Mouse (Mus musculus) liver, postnatal 0 days (tissue): ENCODE measurements at regions not wholly inside any gene's neighbourhood (a gene's known extent, or its start where the extent isn't known, plus 50 kb on each side); places are given as distances from the start of the nearest gene placed in this dataset.

Experiments used
- CTCF ChIP-seq: sonication (generic); IDR thresholded peaks from 2 replicates; pipeline ENCODE4 v1.5.1; 2016; ENCODE audit warnings: antibody characterized with exemption, low read depth
- EP300 ChIP-seq: IDR thresholded peaks from 2 replicates; pipeline ENCODE4 v1.6.1; 2016; ENCODE audit warnings: antibody characterized with exemption, low read depth, mild to moderate bottlenecking

DNA sequence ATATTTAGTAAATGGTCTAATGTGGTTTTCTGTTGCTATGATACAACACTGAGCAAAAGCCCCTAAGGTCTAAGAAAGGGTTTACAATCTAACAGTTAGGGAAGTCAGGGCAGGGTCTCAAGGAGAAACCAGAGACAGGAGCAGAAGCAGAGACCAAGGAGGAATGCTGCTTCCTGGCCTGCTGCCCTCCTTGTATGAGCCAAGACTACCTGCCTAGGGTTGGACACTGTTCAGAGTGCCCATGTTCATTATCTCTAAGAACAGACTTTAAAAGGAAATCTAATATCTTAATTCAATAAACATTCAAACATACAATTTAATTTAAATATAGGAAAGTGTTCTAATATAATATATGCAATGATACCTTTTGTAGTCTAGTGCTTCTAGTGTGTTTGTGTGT, 63.0 kb upstream of the Tmem106b start:
- TF ChIP-seq CTCF (no peak), EP300 (no peak)
